ENCODE assay signal across 26 mouse cellular contexts in the genomic region with DNA sequence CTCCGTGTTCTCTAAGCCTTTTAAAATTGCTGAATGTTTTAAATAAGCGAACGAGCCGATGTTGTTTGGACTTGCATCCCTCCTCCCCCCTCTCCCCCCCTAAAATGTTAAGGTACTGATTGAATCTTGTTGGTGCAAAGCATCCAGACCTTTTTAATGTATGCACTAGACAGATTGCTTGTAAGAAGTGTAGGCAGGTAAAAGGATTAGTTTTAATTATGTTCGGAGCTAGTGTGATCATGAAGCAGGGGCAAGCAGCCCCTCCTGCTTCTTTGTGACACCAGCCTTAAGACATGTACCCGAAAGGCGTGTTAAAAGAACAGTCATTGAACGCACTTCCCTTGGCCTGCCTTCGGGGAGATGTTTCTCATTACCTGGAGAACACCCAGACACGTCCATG.
"Had no signal": no experiment of that assay in that cellular context is flagged by ENCODE, and none has a peak within 500 bp of the region (broad histone marks: within the 10 kb centered on the region; RNA-seq: fewer than 3 reads in every experiment).

No protein-coding gene starts in this region.

- H3K9ac ChIP-seq: heart, embryonic 12.5 days; hindbrain, embryonic 12.5 days; hindbrain, embryonic 14.5 days; intestine, embryonic 15.5 days; limb, embryonic 12.5 days; liver, embryonic 13.5 days had no signal

- H3K4me1 ChIP-seq: hindbrain, embryonic 12.5 days; intestine, embryonic 15.5 days had no signal

- H3K4me3 ChIP-seq: gastrocnemius, adult 2 months; heart, embryonic 10.5 days; heart, embryonic 12.5 days; hindbrain, embryonic 10.5 days; hindbrain, embryonic 12.5 days; intestine, embryonic 15.5 days; layer of hippocampus, adult 2 months; limb, embryonic 12.5 days; liver, embryonic 13.5 days had no signal

- H3K27ac ChIP-seq: gastrocnemius, adult 2 months; heart, embryonic 10.5 days; hindbrain, embryonic 10.5 days; hindbrain, embryonic 12.5 days; hindbrain, embryonic 14.5 days; intestine, embryonic 15.5 days; layer of hippocampus, adult 2 months; limb, embryonic 12.5 days; liver, embryonic 13.5 days had no signal

- H3K27me3 ChIP-seq: heart, embryonic 12.5 days; hindbrain, embryonic 12.5 days; intestine, embryonic 15.5 days; limb, embryonic 12.5 days; liver, embryonic 13.5 days had no signal

- H3K36me3 ChIP-seq: heart, embryonic 10.5 days; heart, embryonic 12.5 days; hindbrain, embryonic 10.5 days; hindbrain, embryonic 12.5 days; intestine, embryonic 15.5 days; limb, embryonic 12.5 days; liver, embryonic 13.5 days had no signal

- H3K4me2 ChIP-seq: heart, embryonic 12.5 days; hindbrain, embryonic 12.5 days; hindbrain, embryonic 14.5 days; intestine, embryonic 15.5 days; limb, embryonic 12.5 days; liver, embryonic 11.5 days; liver, embryonic 13.5 days had no signal

- ATAC-seq: inflammation-experienced regulatory T-cells, adult 6 months; intestine, embryonic 15.5 days; intestine, postnatal 0 days had no signal

- H3K9me3 ChIP-seq: heart, embryonic 10.5 days; heart, embryonic 12.5 days; hindbrain, embryonic 10.5 days; hindbrain, embryonic 12.5 days; intestine, embryonic 15.5 days; limb, embryonic 12.5 days; liver, embryonic 13.5 days had no signal

- DNase-seq: gastrocnemius, adult 2 months; gastrocnemius, postnatal 10 days; gastrocnemius, postnatal 25 days; heart, adult 18-20 months; heart, postnatal 10 days; heart, postnatal 4 days; kidney, adult 18-20 months; kidney, adult 8-10 months; kidney, postnatal 10 days; kidney, postnatal 25 days; kidney, postnatal 4 days; layer of hippocampus, postnatal 36 days; left cerebral cortex, postnatal 4 days; liver; liver, embryonic 13.5 days had no signal
